Mouse (Mus musculus): ENCODE measurements at regions not wholly inside any gene's neighbourhood (a gene's known extent, or its start where the extent isn't known, plus 50 kb on each side); places are given as distances from the start of the nearest gene placed in this dataset.

- no peak overlapping the region for H3K27ac ChIP-seq (ENCODE audit: low read depth, low read length)
- no peak for DNase-seq (ENCODE audit: low spot score)
- ATAC-seq (ENCODE audit: low FRiP score): no peak
- no peaks in the 10 kb centered on the region for H3K36me3 ChIP-seq (ENCODE audit: control insufficient read depth, insufficient read depth, low read length)
- no peak overlapping the region for H3K9ac ChIP-seq (ENCODE audit: low read depth, low read length)
- no peaks in the 10 kb centered on the region for H3K27me3 ChIP-seq (ENCODE audit: control insufficient read depth, insufficient read depth, low read length)
- 70% methylated on average over 5 of the region's 5 CpGs for WGBS
- H3K4me2 ChIP-seq (replicated peaks; ENCODE audit: low read depth, low read length): no peak overlapping the region
- H3K9me3 ChIP-seq (ENCODE audit: control insufficient read depth, low read length): no peaks in the 10 kb centered on the region
- H3K4me3 ChIP-seq (ENCODE audit: low read depth, low read length): no peak overlapping the region
- H3K4me1 ChIP-seq (replicated peaks; ENCODE audit: control insufficient read depth, insufficient read depth, low read length): no peaks in the 10 kb centered on the region
These were observed 63.5 kb upstream of the Nap1l1 start for GRCm38 (mm10) chr10:111409497-111409896.

GRCm38 (mm10) chr10:111410121-111410520, 62.9 kb upstream of the Nap1l1 start:
- no peak for ATAC-seq (ENCODE audit: low FRiP score)
- H3K36me3 ChIP-seq (ENCODE audit: control insufficient read depth, insufficient read depth, low read length): no peaks in the 10 kb centered on the region
- H3K4me2 ChIP-seq (replicated peaks; ENCODE audit: low read depth, low read length): no peak overlapping the region
- H3K9ac ChIP-seq (ENCODE audit: low read depth, low read length): no peak overlapping the region
- H3K4me3 ChIP-seq (ENCODE audit: low read depth, low read length): no peak overlapping the region
- H3K27me3 ChIP-seq (ENCODE audit: control insufficient read depth, insufficient read depth, low read length): no peaks in the 10 kb centered on the region
- 70% methylated on average over 3 of the region's 3 CpGs for WGBS
- H3K9me3 ChIP-seq (ENCODE audit: control insufficient read depth, low read length): no peaks in the 10 kb centered on the region
- H3K4me1 ChIP-seq (replicated peaks; ENCODE audit: control insufficient read depth, insufficient read depth, low read length): no peaks in the 10 kb centered on the region
- H3K27ac ChIP-seq (ENCODE audit: low read depth, low read length): no peak overlapping the region
- DNase-seq (ENCODE audit: low spot score): no peak

- DNase-seq (ENCODE audit: low spot score) (no peak), ATAC-seq (ENCODE audit: low FRiP score) (no peak)
- Histone ChIP-seq H3K9ac (ENCODE audit: low read depth, low read length) (no peak overlapping the region), H3K27ac (ENCODE audit: low read depth, low read length) (no peak overlapping the region), H3K9me3 (ENCODE audit: control insufficient read depth, low read length) (no peaks in the 10 kb centered on the region), H3K4me1 (replicated peaks; ENCODE audit: control insufficient read depth, insufficient read depth, low read length) (no peaks in the 10 kb centered on the region), H3K36me3 (ENCODE audit: control insufficient read depth, insufficient read depth, low read length) (no peaks in the 10 kb centered on the region), H3K27me3 (ENCODE audit: control insufficient read depth, insufficient read depth, low read length) (no peaks in the 10 kb centered on the region), H3K4me3 (ENCODE audit: low read depth, low read length) (no peak overlapping the region), H3K4me2 (replicated peaks; ENCODE audit: low read depth, low read length) (no peak overlapping the region)
- 94% methylated on average over 9 of the region's 9 CpGs for WGBS
These were observed 61.5 kb upstream of the Nap1l1 start for GRCm38 (mm10) chr10:111411533-111411932.

GRCm38 (mm10) chr10:111416611-111417130, 56.4 kb upstream of the Nap1l1 start:
- ATAC-seq (ENCODE audit: low FRiP score): no peak
- Histone ChIP-seq H3K4me1 (replicated peaks; ENCODE audit: control insufficient read depth, insufficient read depth, low read length) (no peaks in the 10 kb centered on the region), H3K4me3 (ENCODE audit: low read depth, low read length) (no peak overlapping the region), H3K4me2 (replicated peaks; ENCODE audit: low read depth, low read length) (no peak overlapping the region), H3K27ac (ENCODE audit: low read depth, low read length) (no peak overlapping the region), H3K36me3 (ENCODE audit: control insufficient read depth, insufficient read depth, low read length) (no peaks in the 10 kb centered on the region), H3K27me3 (ENCODE audit: control insufficient read depth, insufficient read depth, low read length) (no peaks in the 10 kb centered on the region), H3K9me3 (ENCODE audit: control insufficient read depth, low read length) (no peaks in the 10 kb centered on the region), H3K9ac (ENCODE audit: low read depth, low read length) (no peak overlapping the region)
- 89% methylated on average over 6 of the region's 6 CpGs for WGBS
- no peak for DNase-seq (ENCODE audit: low spot score)

DNA sequence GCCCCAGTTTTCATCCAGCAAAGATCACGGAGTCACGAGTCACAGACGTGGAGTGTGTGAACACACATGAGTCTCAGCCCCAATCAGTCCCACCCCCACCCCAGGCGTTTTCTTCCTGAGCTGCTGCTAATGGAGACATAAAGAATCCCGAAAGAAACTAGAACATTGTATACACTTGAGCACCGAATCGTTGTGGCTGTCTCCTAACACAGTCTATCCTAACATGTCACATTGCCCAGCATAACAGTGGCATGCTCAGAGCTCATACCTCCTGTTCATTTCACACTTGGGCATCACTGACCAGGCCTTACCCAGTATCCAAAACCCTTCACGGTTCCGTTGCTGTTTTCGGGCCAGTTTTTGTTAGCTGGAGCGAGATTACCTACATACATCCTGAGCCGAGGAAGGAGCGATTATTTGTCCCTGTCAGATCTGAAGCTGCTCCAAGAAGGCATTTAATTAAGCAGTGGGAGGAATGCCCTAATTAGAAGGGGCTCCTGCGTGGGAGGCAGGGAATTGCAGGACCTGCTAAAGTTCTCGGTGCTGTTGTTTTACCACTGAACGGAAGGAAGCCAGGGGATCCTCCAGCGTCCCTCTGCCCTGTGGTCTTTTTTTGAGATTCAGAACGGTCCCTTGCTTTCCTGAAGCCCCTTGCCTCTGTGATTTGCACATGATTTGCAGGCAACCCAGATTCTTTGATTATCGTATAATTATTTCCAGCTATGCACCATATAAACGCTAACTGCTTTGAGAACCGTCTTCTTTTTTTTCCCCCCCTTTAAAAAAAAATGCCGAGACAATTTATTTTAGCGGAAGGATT, 53.4 kb upstream of the Nap1l1 start:
- Histone ChIP-seq H3K4me3 (ENCODE audit: low read depth, low read length) (no peak overlapping the region), H3K27me3 (ENCODE audit: control insufficient read depth, insufficient read depth, low read length) (no peaks in the 10 kb centered on the region), H3K9me3 (ENCODE audit: control insufficient read depth, low read length) (no peaks in the 10 kb centered on the region), H3K4me1 (replicated peaks; ENCODE audit: control insufficient read depth, insufficient read depth, low read length) (no peaks in the 10 kb centered on the region; the same call in 1 of the 2 replicates), H3K4me2 (replicated peaks; ENCODE audit: low read depth, low read length) (peak overlapping the region; percentile 22), H3K27ac (ENCODE audit: low read depth, low read length) (no peak overlapping the region), H3K36me3 (ENCODE audit: control insufficient read depth, insufficient read depth, low read length) (no peaks in the 10 kb centered on the region), H3K9ac (ENCODE audit: low read depth, low read length) (no peak overlapping the region)
- DNase-seq (ENCODE audit: low spot score) (peak; percentile 24), ATAC-seq (ENCODE audit: low FRiP score) (no peak)
- WGBS: 38% methylated on average over 23 of the region's 23 CpGs

DNA sequence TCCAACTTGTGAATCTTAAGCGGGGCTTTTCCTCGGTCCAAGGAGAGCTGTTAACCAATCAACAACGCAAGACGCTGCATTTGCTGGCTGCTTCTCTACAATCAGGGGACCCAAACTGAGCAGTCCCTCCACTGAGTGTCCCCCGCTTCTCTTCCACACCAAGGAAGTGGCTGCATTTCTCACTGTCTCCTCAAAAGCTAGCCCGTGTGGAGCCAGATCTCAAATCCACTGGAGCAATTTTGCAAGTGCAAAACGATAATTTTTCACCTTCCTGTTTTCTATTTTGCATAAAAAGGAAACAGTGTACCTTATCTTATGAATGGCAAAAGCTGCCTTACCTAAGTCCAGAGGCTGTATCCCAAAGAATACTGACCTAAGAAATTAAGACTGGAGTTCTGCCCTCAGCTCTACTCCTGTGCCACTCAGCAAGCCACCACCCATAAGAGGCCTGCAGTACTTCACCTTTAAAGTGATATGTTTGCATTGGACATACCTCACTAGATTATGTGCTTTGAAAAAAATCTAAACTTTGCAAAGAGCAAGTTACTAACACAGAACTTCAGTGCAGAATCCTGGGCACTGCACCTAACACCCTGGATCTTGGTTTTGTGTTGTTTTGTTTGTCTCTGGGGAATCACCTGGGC, 52.7 kb upstream of the Nap1l1 start:
- H3K9ac ChIP-seq (ENCODE audit: low read depth, low read length): no peak overlapping the region
- ATAC-seq (ENCODE audit: low FRiP score) (no peak), DNase-seq (ENCODE audit: low spot score) (peak; percentile 6)
- no peaks in the 10 kb centered on the region for H3K9me3 ChIP-seq (ENCODE audit: control insufficient read depth, low read length)
- H3K4me2 ChIP-seq (replicated peaks; ENCODE audit: low read depth, low read length): peak overlapping the region; percentile 22
- H3K27ac ChIP-seq (ENCODE audit: low read depth, low read length): no peak overlapping the region
- no peaks in the 10 kb centered on the region for H3K36me3 ChIP-seq (ENCODE audit: control insufficient read depth, insufficient read depth, low read length)
- 29% methylated on average over 7 of the region's 7 CpGs for WGBS
- H3K4me1 ChIP-seq (replicated peaks; ENCODE audit: control insufficient read depth, insufficient read depth, low read length): no peaks in the 10 kb centered on the region; the same call in 1 of the 2 replicates
- no peaks in the 10 kb centered on the region for H3K27me3 ChIP-seq (ENCODE audit: control insufficient read depth, insufficient read depth, low read length)
- H3K4me3 ChIP-seq (ENCODE audit: low read depth, low read length): no peak overlapping the region

DNA sequence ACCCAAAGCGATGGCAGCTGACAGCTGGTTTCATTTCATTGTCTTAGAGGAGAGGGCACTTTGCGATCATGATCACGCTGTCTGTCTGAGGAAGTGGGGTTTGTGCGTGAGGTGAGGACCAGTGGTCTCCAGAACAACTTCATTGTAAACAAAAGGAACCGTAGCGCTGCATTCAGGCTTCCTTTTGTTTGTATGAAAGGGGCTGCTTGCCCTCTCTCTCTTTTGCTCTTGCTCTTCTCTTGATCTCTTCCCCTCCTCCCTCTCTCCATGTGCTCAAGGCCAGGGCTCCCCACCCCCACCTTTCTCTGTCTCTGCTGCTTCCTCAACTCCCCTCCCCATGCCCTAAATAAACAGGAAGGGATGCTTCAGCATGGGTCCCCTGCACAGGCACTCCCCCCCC, 51.0 kb upstream of the Nap1l1 start:
- no peaks in the 10 kb centered on the region for H3K9me3 ChIP-seq (ENCODE audit: control insufficient read depth, low read length)
- no peaks in the 10 kb centered on the region for H3K27me3 ChIP-seq (ENCODE audit: control insufficient read depth, insufficient read depth, low read length)
- H3K27ac ChIP-seq (ENCODE audit: low read depth, low read length): no peak overlapping the region
- no peaks in the 10 kb centered on the region; the same call in 1 of the 2 replicates for H3K4me1 ChIP-seq (replicated peaks; ENCODE audit: control insufficient read depth, insufficient read depth, low read length)
- ATAC-seq (ENCODE audit: low FRiP score) (peak; percentile 83), DNase-seq (ENCODE audit: low spot score) (peak; percentile 63)
- no peak overlapping the region for H3K9ac ChIP-seq (ENCODE audit: low read depth, low read length)
- H3K4me3 ChIP-seq (ENCODE audit: low read depth, low read length): no peak overlapping the region
- peak overlapping the region; percentile 8 for H3K4me2 ChIP-seq (replicated peaks; ENCODE audit: low read depth, low read length)
- 7% methylated on average over 6 of the region's 6 CpGs for WGBS
- no peaks in the 10 kb centered on the region for H3K36me3 ChIP-seq (ENCODE audit: control insufficient read depth, insufficient read depth, low read length)

DNA sequence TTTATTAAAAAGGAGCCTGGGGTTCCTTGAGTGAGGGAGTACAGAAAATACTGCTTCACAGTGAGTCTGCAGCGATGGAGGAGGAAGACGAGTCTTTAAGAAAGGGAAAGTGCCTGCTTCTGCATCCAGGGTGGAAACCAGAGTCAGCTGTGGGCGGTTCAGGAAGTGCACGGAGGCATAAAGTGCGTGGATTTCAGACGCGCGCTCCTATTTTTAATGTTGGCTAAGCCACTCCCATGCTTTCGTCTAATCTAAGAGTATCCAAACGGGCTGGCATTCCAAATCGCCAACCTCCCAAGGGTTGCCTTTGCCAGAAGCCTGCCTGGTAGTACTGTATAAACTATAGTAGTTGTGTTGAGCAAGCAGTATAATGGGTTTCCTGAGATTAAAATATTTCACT, 50.4 kb upstream of the Nap1l1 start:
- H3K9ac ChIP-seq (ENCODE audit: low read depth, low read length): no peak overlapping the region
- no peak overlapping the region for H3K4me3 ChIP-seq (ENCODE audit: low read depth, low read length)
- ATAC-seq (ENCODE audit: low FRiP score) (peak; percentile 14; the same call in 1 of the 2 replicates), DNase-seq (ENCODE audit: low spot score) (peak; percentile 10)
- H3K4me2 ChIP-seq (replicated peaks; ENCODE audit: low read depth, low read length): peak overlapping the region; percentile 11; the same call in 1 of the 2 replicates
- no peaks in the 10 kb centered on the region for H3K27me3 ChIP-seq (ENCODE audit: control insufficient read depth, insufficient read depth, low read length)
- no peaks in the 10 kb centered on the region; the same call in 1 of the 2 replicates for H3K4me1 ChIP-seq (replicated peaks; ENCODE audit: control insufficient read depth, insufficient read depth, low read length)
- H3K9me3 ChIP-seq (ENCODE audit: control insufficient read depth, low read length): no peaks in the 10 kb centered on the region
- 42% methylated on average over 11 of the region's 11 CpGs for WGBS
- H3K36me3 ChIP-seq (ENCODE audit: control insufficient read depth, insufficient read depth, low read length): no peaks in the 10 kb centered on the region
- no peak overlapping the region for H3K27ac ChIP-seq (ENCODE audit: low read depth, low read length)
